Mouse (Mus musculus) embryonic fibroblast, embryonic 13.5 days (primary cell): ENCODE data around the gene Dhrs7.

Source experiments
- CTCF ChIP-seq: IDR thresholded peaks from 2 replicates; pipeline ENCODE4 v1.5.1; 2011; ENCODE audit warnings: mild to moderate bottlenecking, control low read depth, low read length, moderate library complexity, borderline replicate concordance; ENCODE audit not compliant: insufficient read depth
- POLR2A ChIP-seq: IDR thresholded peaks from 2 replicates; pipeline ENCODE4 v1.6.1; 2011; ENCODE audit warnings: low read depth, mild to moderate bottlenecking, control low read depth, low read length, moderate library complexity

GRCm38 (mm10) chr12:72654698-72655097 is 10.0 kb downstream of the Dhrs7 start:
- TF ChIP-seq CTCF (0 out of 2 replicates have a peak, but pooled peaks have one; percentile 19), POLR2A (no peak)
